Mouse (Mus musculus) stomach, embryonic 16.5 days (tissue): ENCODE measurements around the gene Denr. TPM values are rescaled to one million over a fixed set of nuclear protein-coding genes. Genes with fewer than 3 reads are reported as not detected.

Experiments used
- polyA plus RNA-seq: library from polyadenylated mRNA; unstranded; fragments of >200 nt; fragmentation: Nextera tagmentation; extraction: Ambion mirVana; gene quantifications from 2 replicates; pipeline ENCODE4 v1.2.1, GENCODE M21; 2015

Denr gene
- polyA plus RNA-seq, 1 experiment from 2014 or later: 132 TPM

Other genes starting within 250 kb of the Denr start
- 40.6 and 46.1 TPM in 2 replicates for gene Clip1, start 222.6 kb upstream of the Denr start, polyA plus RNA-seq
- 61.1 and 64.5 TPM in 2 replicates for gene Zcchc8, start 186.1 kb upstream of the Denr start, polyA plus RNA-seq
- 105 and 106 TPM in 2 replicates for gene Rsrc2, start 157.8 kb upstream of the Denr start, polyA plus RNA-seq
- gene Kntc1, start 157.5 kb upstream of the Denr start, polyA plus RNA-seq: 23.6 and 31.0 TPM in 2 replicates
- gene Hcar2, start 41.7 kb upstream of the Denr start, polyA plus RNA-seq: 6.5 and 8.7 TPM in 2 replicates
- gene Hcar1, start 27.2 kb upstream of the Denr start, polyA plus RNA-seq: 6.1 and 6.3 TPM in 2 replicates
- 1.8 and 3.2 TPM in 2 replicates for gene Gm43518, start 20.2 kb downstream of the Denr start, polyA plus RNA-seq
- gene Ccdc62, start 23.5 kb downstream of the Denr start, polyA plus RNA-seq: 4.8 and 6.8 TPM in 2 replicates
- gene Hip1r, start 66.5 kb downstream of the Denr start, polyA plus RNA-seq: 31.2 and 35.2 TPM in 2 replicates
- gene Vps37b, start 125.1 kb downstream of the Denr start, polyA plus RNA-seq: 39.6 and 44.4 TPM in 2 replicates
- 3.2 and 3.7 TPM in 2 replicates for gene Abcb9, start 188.6 kb downstream of the Denr start, polyA plus RNA-seq
- gene Ogfod2, start 205.1 kb downstream of the Denr start, polyA plus RNA-seq: 27.7 and 30.2 TPM in 2 replicates
- gene Arl6ip4, start 208.9 kb downstream of the Denr start, polyA plus RNA-seq: 76.1 and 81.6 TPM in 2 replicates